Mouse (Mus musculus) small intestine, adult 2 months (tissue): Measurements from ENCODE around the gene Rpp38.

Source experiments
- CTCF ChIP-seq: fragments of 200-500 bp; IDR thresholded peaks from 2 replicates; pipeline ENCODE4 v1.5.1; 2012; ENCODE audit warnings: low read depth, mild to moderate bottlenecking, control low read depth, inconsistent platforms, low read length, moderate library complexity, mixed read lengths; ENCODE audit not compliant: insufficient replicate concordance, insufficient read length; ENCODE audit errors: extremely low read depth
- POLR2A ChIP-seq: fragments of 200-500 bp; IDR thresholded peaks from 2 replicates; pipeline ENCODE4 v1.6.1; 2012; ENCODE audit warnings: low read depth, mild to moderate bottlenecking, control low read depth, inconsistent platforms, low read length, moderate library complexity

DNA sequence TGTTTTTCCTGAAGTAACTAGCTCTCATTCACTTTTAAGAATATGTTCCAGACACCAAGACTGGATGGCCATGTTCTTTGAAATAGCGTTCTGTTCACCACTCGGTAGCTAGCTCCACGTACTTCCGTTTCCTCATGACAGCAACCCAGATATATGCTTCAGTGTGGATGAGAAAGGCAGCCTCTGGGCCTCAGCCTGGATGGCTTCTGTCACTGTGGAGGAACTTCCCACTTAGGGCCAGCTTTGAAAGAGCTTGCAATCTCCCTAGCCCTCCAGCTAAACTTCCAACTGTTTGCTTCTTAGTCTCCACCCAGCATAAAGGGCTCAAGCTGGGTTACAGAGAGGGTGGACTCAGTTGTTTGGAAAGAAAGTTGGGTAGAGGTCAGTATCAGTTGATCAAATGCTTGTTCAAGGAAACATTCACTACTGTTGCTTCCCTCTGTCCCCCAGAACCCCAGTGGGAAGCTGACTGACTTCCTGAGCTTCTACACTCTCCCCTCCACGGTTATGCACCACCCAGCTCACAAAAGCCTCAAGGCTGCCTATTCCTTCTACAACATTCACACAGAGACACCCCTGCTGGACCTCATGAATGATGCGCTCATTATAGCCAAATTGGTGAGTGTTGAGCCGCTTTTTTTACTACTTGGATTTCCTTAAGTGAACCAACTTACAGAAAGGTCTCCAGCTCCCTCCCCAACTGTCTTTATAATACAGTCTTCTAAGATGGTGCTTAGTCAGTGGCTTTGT lies 7.9 kb downstream of the Rpp38 start:
- TF ChIP-seq CTCF = no peak
- TF ChIP-seq POLR2A = no peak
